Mouse (Mus musculus) layer of hippocampus, postnatal 36 days (tissue): ENCODE results near the gene Magea5. TPM values are rescaled to one million over a fixed set of nuclear protein-coding genes. Genes with fewer than 3 reads are reported as not detected.
"Not testable (repeated sequence)": the region's sequence is repeated elsewhere in the genome, so short reads cannot be mapped to it uniquely, and the experiment has no call there.

Experiments
- DNase-seq, 2 experiments: peaks; one replicate each; pipeline ENCODE4 v3.0.0; 2022
- total RNA-seq, 2 experiments: library from RNA; stranded (reverse); gene quantifications; 2 replicates each; pipeline ENCODE4 v1.2.3; 2021

Gene Magea5
- not detected for total RNA-seq

- not testable (repeated sequence) for DNase-seq
Observed at GRCm38 (mm10) chrX:155063045-155063444, at the start of gene Magea5. Magea5 (minus strand) TSS chrX:155063145.

GRCm38 (mm10) chrX:155098024-155098423, 35.1 kb upstream of the Magea5 start:
- DNase-seq, result no peak

- DNase-seq, result not testable (repeated sequence)
Observed at GRCm38 (mm10) chrX:155093566-155093965, 30.6 kb upstream of the Magea5 start, which contains the start of gene Magea2. Magea2 (minus strand) TSS chrX:155093666.

GRCm38 (mm10) chrX:155089693-155090092, 26.7 kb upstream of the Magea5 start, which contains the start of gene Magea1:
Magea1 (minus strand) TSS chrX:155089793.
- DNase-seq, result not testable (repeated sequence)

Other genes with a start within 250 kb of the Magea5 start
- gene Cldn34b1, start 172.9 kb downstream of the Magea5 start, total RNA-seq, result not detected
- gene Magea6, start 127.2 kb downstream of the Magea5 start, total RNA-seq, result not detected
- gene Magea3, start 113.6 kb downstream of the Magea5 start, total RNA-seq, result not detected
- gene Magea8, start 67.3 kb downstream of the Magea5 start, total RNA-seq, result not detected
- gene Magea1, start 26.6 kb upstream of the Magea5 start, total RNA-seq, result not detected
- not detected for gene Magea2, start 30.5 kb upstream of the Magea5 start, total RNA-seq
- not detected for gene Cldn34b2, start 65.3 kb upstream of the Magea5 start, total RNA-seq
- gene Sat1, start 153.3 kb upstream of the Magea5 start, total RNA-seq, result 10 to 100 TPM; 66.2 to 67.2 TPM
- gene Acot9, start 199.3 kb upstream of the Magea5 start, total RNA-seq, result 10 to 100 TPM; 15.9 to 18.9 TPM